Mouse (Mus musculus) neural tube, embryonic 11.5 days (tissue): Measurements from ENCODE around the gene Bmpr1b. TPM values are rescaled to one million over a fixed set of nuclear protein-coding genes. Genes with fewer than 3 reads are reported as not detected.

Experiments
- ATAC-seq: fragments of 200-750 bp; cut with Nextera tagmentation; 2 replicates; pipeline ENCODE4 v1.8.0; 2017; ENCODE audit warnings: moderate number of reproducible peaks, mild to moderate bottlenecking, moderate TSS enrichment, moderate library complexity; ENCODE audit not compliant: insufficient read depth, low FRiP score, low TSS enrichment
- DNase-seq: peaks from one replicate; pipeline ENCODE4 v3.0.0-alpha.2; 2015; ENCODE audit warnings: low spot score
- H3K27ac ChIP-seq: fragments of 300-500 bp; sonication (generic); 2 replicates; pipeline ENCODE4 v1.5.1; 2014; ENCODE audit warnings: low read depth, mild to moderate bottlenecking, low read length
- H3K27me3 ChIP-seq: fragments of 300-500 bp; sonication (generic); 2 replicates; pipeline ENCODE4 v1.6.1; 2014; ENCODE audit warnings: mild to moderate bottlenecking, low read length, mixed read lengths; ENCODE audit not compliant: control insufficient read depth, insufficient read depth
- H3K36me3 ChIP-seq: fragments of 300-500 bp; sonication (generic); 2 replicates; pipeline ENCODE4 v1.6.1; 2014; ENCODE audit warnings: mild to moderate bottlenecking, low read length, moderate library complexity, mixed read lengths; ENCODE audit not compliant: control insufficient read depth, insufficient read depth
- H3K4me1 ChIP-seq: fragments of 300-500 bp; sonication (generic); 2 replicates; pipeline ENCODE4 v1.6.1; 2014; ENCODE audit warnings: low read length, mixed read lengths; ENCODE audit not compliant: control insufficient read depth, insufficient read depth
- H3K4me2 ChIP-seq: fragments of 300-500 bp; sonication (generic); 2 replicates; pipeline ENCODE4 v1.6.1; 2014; ENCODE audit warnings: low read depth, mild to moderate bottlenecking, moderate library complexity
- H3K4me3 ChIP-seq: fragments of 300-500 bp; sonication (generic); 2 replicates; pipeline ENCODE4 v1.5.1; 2014; ENCODE audit warnings: low read depth, low read length
- H3K9ac ChIP-seq: fragments of 300-500 bp; sonication (generic); 2 replicates; pipeline ENCODE4 v1.6.1; 2014; ENCODE audit warnings: mild to moderate bottlenecking, low read length
- H3K9me3 ChIP-seq: fragments of 300-500 bp; sonication (generic); 2 replicates; pipeline ENCODE4 v1.6.1; 2016; ENCODE audit warnings: low read length; ENCODE audit not compliant: control insufficient read depth
- WGBS: fragments of 180-500 bp; shearing (Covaris S2); extraction: QIAGEN DNeasy Blood & Tissue Kit; methylation state at CpG from one replicate; pipeline ENCODE4 v1.1.7; 2014; 5-methylcytosine and 5-hydroxymethylcytosine counted together
- polyA plus RNA-seq: library from polyadenylated mRNA; unstranded; fragments of >200 nt; fragmentation: Nextera tagmentation; extraction: Ambion mirVana; gene quantifications from 2 replicates; pipeline ENCODE4 v1.2.1, GENCODE M21; 2014

The Bmpr1b gene
- polyA plus RNA-seq, 1 experiment from 2014 or later: 17.8 TPM

DNA sequence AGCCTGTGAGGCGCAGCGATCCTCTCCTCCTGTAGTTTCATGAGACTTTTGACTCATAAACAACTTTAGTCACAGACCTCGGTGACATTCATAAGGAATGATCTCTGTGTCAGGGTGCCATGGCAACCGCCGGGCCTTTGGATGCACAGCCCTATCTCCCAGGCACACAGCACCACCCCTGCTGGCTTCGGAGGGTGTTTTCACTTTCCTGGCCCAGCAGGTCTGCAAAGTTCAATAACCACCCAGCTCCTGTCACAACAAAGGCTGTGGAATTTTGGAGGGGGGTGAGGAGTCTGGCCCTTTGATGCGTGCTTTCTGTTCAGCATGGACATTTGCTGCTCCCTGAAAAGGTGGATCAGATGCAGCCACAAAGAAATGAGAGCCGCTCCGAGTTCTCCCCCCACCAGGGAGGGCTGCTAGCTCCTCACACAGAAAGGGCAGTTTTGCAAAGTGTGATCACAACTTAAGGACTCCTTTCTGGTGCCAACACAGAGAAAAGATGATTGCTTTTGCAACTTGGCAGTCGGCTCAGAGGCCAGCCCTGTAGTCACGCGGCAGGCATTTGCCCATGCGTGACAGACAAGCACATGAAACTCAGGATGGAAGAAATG, 349.8 kb downstream of the Bmpr1b start:
- Histone ChIP-seq H3K27me3 (no peaks in the 10 kb centered on the region), H3K9ac (no peak overlapping the region; the same call in 1 of the 2 replicates), H3K9me3 (no peaks in the 10 kb centered on the region), H3K4me3 (no peak overlapping the region), H3K4me2 (peak overlapping the region; percentile 37), H3K36me3 (no peaks in the 10 kb centered on the region), H3K4me1 (peaks cover 12% of the 10 kb centered on the region; the same call in 1 of the 2 replicates), H3K27ac (peak overlapping the region; percentile 80; the same call in 1 of the 2 replicates)
- WGBS: 4% methylated on average over 13 of the region's 13 CpGs
- peak; percentile 87 for DNase-seq
- peak; percentile 98 for ATAC-seq

DNA sequence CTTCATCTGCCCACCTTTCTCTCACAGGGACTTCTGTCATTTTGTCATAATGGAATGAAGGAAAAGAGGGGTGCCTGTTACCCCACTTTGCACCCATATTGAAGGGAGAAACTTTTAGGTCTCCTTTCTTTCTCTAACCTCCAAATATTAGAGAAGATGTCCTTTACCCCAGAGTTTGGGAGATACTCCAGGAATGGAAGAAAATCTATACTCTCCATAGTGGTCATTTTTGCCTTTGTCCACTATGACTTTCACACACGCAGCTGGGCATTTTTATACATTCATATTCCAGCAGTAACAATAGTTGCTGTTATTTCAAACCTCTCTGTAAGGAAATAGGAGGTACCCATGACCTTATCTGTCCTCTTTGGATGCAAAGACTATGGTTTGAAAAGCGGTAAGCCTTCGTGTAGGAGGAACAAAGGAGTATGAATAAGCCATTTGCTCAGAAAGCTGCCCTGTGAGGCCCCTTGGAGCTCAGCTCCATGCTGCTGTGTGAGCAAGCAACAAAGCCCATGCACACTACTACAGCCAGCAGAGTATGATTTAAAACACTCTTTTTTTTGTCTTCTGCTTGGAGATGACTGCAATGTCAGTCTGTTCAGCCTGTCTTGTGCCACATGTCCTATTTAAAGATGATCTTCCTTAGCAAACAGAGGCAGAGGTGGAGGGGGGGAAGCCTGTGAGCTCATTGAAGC, 350.5 kb downstream of the Bmpr1b start:
- ATAC-seq (peak; percentile 84), DNase-seq (no peak)
- H3K4me1 ChIP-seq: peaks cover 12% of the 10 kb centered on the region; the same call in 1 of the 2 replicates
- H3K9me3 ChIP-seq: no peaks in the 10 kb centered on the region
- WGBS: 20% methylated on average over 3 of the region's 3 CpGs
- H3K4me2 ChIP-seq: peak overlapping the region; percentile 37
- no peak overlapping the region; the same call in 1 of the 2 replicates for H3K9ac ChIP-seq
- peak overlapping the region; percentile 80 for H3K27ac ChIP-seq
- no peaks in the 10 kb centered on the region for H3K27me3 ChIP-seq
- no peak overlapping the region for H3K4me3 ChIP-seq
- H3K36me3 ChIP-seq: no peaks in the 10 kb centered on the region

DNA sequence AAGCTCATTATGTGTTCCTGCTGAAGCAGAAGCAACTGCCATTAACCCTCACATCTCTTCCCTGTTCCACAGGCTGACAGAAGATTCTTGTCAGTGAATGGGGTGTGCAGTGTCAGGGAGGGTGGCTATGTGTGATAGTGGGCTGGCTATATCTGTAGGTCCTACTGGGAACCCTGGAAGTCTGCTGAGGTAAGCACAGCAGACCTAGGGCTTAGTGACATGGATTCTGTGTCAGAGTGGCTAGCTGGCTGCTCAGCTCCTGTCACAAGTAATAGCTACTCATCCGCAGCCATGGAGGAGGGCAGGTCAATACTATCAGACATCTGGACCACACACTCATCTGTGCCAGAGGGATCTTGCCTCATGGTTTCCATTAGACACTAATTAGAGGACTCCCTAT, 354.4 kb downstream of the Bmpr1b start:
- H3K27me3 ChIP-seq: no peaks in the 10 kb centered on the region
- H3K27ac ChIP-seq: no peak overlapping the region
- no peak for ATAC-seq
- no peak overlapping the region for H3K4me2 ChIP-seq
- H3K9ac ChIP-seq: no peak overlapping the region
- H3K4me3 ChIP-seq: no peak overlapping the region
- no peaks in the 10 kb centered on the region for H3K9me3 ChIP-seq
- no peaks in the 10 kb centered on the region for H3K36me3 ChIP-seq
- 71% methylated on average over 1 of the region's 1 CpGs for WGBS
- H3K4me1 ChIP-seq: peaks cover 9% of the 10 kb centered on the region; the same call in 1 of the 2 replicates
- no peak for DNase-seq

DNA sequence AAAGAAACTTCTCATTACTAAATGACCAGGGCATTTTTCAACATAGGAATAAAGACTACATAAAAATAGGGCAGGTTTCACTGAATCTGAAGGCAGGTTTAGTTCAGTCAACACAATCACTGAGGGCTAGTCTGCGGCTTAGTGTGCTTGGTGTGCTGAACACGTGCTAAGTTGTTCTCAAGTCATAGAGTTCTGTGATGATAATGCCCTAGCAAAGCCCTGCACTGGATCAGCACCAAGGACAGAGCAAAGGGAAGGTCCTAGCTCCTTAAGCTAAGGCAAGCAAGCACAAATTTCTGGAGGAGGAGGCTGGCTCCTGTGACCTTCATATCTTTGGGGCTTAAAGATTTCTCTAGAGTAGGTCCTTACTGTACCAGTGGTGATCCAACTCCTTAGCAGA, 357.9 kb downstream of the Bmpr1b start:
- H3K4me3 ChIP-seq: no peak overlapping the region
- H3K4me1 ChIP-seq: no peaks in the 10 kb centered on the region
- no peaks in the 10 kb centered on the region for H3K36me3 ChIP-seq
- DNase-seq (peak; percentile 54), ATAC-seq (no peak)
- H3K27ac ChIP-seq: no peak overlapping the region
- H3K27me3 ChIP-seq: no peaks in the 10 kb centered on the region
- no peaks in the 10 kb centered on the region for H3K9me3 ChIP-seq
- no peak overlapping the region for H3K9ac ChIP-seq
- no peak overlapping the region for H3K4me2 ChIP-seq
- WGBS: 29% methylated on average over 2 of the region's 2 CpGs

DNA sequence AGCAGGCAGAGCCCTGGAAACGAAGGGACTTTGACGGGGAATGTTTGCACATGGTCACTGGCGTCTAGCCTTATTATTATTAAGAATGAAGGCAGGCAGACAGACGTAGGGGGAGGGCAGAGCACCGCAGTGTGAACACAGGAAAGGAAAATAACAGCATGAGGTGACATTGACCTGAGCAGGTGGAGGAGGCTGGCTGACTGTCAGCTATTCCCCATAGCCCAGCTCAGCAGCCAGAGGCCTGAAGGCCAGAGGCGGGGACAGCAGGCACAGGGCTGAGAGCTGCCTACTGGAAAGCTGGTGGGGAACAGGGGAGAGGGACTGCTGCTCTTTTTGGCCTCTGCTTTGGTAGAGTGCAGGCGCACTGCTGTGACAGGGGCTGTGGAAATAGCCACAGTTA, 358.3 kb downstream of the Bmpr1b start:
- Histone ChIP-seq H3K27ac (no peak overlapping the region), H3K4me3 (no peak overlapping the region), H3K27me3 (no peaks in the 10 kb centered on the region), H3K4me1 (no peaks in the 10 kb centered on the region), H3K4me2 (no peak overlapping the region), H3K9me3 (no peaks in the 10 kb centered on the region), H3K9ac (no peak overlapping the region), H3K36me3 (no peaks in the 10 kb centered on the region)
- ATAC-seq (0 out of 2 replicates have a peak, but pooled peaks have one; percentile 6), DNase-seq (peak; percentile 26)
- WGBS: 42% methylated on average over 7 of the region's 7 CpGs

DNA sequence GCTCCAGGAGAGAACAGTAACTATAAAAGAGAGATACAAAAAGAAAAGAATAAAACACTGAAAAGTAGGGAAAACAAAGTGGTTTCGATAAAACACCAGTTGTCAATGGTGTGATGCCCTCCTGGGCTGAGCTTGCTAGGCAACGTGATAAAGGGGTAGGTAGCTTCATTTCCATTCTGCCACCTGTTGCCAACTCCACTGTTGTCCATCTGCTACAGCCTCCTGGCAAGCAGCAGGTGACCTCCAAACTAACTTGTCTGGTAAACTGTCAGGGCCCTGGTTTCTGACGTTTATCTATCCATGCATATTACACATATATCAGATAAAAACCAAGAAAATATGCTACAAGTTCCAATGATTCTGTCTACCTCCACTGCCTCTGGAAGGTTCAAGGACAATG, 359.6 kb downstream of the Bmpr1b start:
- Histone ChIP-seq H3K36me3 (no peaks in the 10 kb centered on the region), H3K9me3 (no peaks in the 10 kb centered on the region), H3K9ac (no peak overlapping the region), H3K27ac (no peak overlapping the region), H3K4me3 (no peak overlapping the region), H3K4me1 (no peaks in the 10 kb centered on the region), H3K27me3 (no peaks in the 10 kb centered on the region), H3K4me2 (no peak overlapping the region)
- ATAC-seq: no peak
- DNase-seq: no peak
- 77% methylated on average over 3 of the region's 3 CpGs for WGBS

DNA sequence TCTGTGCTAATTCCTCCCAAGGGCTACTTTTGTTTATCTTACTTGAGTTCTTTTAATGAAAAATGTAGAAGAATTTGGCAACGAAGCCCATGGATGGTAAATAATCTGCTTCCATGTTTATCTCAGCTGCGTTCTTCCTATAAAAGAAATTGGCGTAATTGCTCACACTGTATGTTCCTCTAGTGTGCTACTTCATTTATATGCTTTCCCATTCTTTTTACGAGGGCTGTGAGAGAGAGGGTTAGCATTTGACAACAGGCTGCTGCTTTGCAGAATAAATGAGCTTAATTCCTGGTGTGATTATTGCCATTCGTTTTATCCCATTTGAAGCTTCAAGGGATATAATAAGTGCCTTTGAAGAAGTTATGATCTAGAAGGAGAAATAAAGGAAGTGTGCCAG, 365.1 kb downstream of the Bmpr1b start:
- H3K27me3 ChIP-seq: no peaks in the 10 kb centered on the region
- H3K27ac ChIP-seq: no peak overlapping the region
- H3K36me3 ChIP-seq: no peaks in the 10 kb centered on the region
- H3K9ac ChIP-seq: no peak overlapping the region
- ATAC-seq: no peak
- H3K4me2 ChIP-seq: no peak overlapping the region
- H3K4me1 ChIP-seq: no peaks in the 10 kb centered on the region
- 85% methylated on average over 5 of the region's 5 CpGs for WGBS
- no peaks in the 10 kb centered on the region for H3K9me3 ChIP-seq
- H3K4me3 ChIP-seq: no peak overlapping the region
- no peak for DNase-seq

DNA sequence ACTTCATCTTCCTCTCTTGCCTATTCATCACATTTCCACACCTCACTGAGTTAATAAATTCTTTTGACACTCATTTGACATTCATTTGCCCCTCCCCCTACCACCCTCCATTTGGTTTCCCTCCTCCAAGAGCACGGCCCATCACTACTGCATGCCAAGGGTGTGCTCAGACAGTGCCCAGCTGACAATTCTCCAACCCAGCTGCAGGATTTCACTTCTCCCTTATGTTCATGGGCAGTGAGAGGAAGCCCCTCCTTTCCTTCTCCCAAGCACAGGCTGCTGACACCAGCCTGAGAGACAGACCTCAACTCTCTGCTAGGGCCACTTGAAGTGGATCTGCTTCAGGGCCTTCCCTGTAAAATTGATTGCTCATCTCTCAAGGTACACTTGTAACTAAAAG, 371.4 kb downstream of the Bmpr1b start:
- no peak overlapping the region for H3K4me3 ChIP-seq
- H3K36me3 ChIP-seq: no peaks in the 10 kb centered on the region
- no peak for DNase-seq
- 32% methylated on average over 1 of the region's 1 CpGs for WGBS
- no peak overlapping the region for H3K27ac ChIP-seq
- no peaks in the 10 kb centered on the region for H3K9me3 ChIP-seq
- no peaks in the 10 kb centered on the region for H3K4me1 ChIP-seq
- H3K4me2 ChIP-seq: no peak overlapping the region
- no peak overlapping the region for H3K9ac ChIP-seq
- no peak for ATAC-seq
- no peaks in the 10 kb centered on the region for H3K27me3 ChIP-seq

DNA sequence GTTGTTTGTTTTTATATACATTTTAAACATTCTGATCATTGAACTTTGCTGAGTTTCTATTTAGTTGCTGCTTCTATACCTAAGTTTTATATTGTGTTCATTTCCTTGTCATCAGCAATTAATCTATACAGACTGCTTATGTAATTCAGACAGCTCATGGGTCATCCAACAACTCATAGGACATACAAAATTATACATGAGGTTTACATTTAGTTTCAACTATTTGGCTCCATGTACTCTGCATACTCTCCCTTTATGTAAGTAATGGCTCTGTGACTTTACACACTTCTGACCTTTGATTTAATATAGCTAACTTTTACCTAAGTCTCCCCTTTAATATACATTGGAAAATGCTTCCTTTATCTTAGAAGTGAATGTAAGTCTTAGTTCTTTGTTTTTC, 371.9 kb downstream of the Bmpr1b start:
- no peak for DNase-seq
- Histone ChIP-seq H3K36me3 (no peaks in the 10 kb centered on the region), H3K9me3 (no peaks in the 10 kb centered on the region), H3K4me2 (no peak overlapping the region), H3K4me3 (no peak overlapping the region), H3K27ac (no peak overlapping the region), H3K4me1 (no peaks in the 10 kb centered on the region), H3K9ac (no peak overlapping the region), H3K27me3 (no peaks in the 10 kb centered on the region)
- no peak for ATAC-seq
